Mouse (Mus musculus) urinary bladder, postnatal 4 days (tissue): ENCODE results near the gene Dcaf4.

ENCODE experiments used
- DNase-seq, 2 experiments: peaks; one replicate each; pipeline ENCODE4 v3.0.0; 2021 to 2022; ENCODE audit warnings: low spot score in 2 of 2

Gene Dcaf4

GRCm38 (mm10) chr12:83543997-83544396 is 23.7 kb downstream of the Dcaf4 start:
- no peak for DNase-seq

GRCm38 (mm10) chr12:83544791-83545190 is 24.5 kb downstream of the Dcaf4 start:
- DNase-seq = no peak

DNA sequence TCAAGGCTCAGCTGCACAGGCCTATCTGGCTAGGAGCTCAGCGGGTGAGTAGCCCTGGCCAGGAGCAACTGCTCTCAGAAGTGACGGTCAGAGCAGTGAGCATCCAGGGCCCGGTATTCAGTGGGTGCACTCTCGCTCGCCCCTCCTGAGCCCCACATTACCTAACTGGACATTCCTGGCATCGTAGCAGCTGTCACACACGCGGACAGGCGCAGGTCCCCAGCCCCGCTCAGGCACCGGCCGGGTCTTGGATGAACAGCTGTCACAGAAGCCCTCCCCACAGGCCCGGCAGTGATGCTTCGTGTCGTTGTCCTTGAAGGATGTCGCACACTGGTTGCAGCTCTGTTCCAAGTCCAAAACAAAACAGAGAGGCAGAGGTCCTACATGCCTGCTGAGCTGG is 31.0 kb downstream of the Dcaf4 start:
- DNase-seq = no peak

- DNase-seq = no peak
Observed at GRCm38 (mm10) chr12:83553816-83554215, 33.5 kb downstream of the Dcaf4 start.

DNA sequence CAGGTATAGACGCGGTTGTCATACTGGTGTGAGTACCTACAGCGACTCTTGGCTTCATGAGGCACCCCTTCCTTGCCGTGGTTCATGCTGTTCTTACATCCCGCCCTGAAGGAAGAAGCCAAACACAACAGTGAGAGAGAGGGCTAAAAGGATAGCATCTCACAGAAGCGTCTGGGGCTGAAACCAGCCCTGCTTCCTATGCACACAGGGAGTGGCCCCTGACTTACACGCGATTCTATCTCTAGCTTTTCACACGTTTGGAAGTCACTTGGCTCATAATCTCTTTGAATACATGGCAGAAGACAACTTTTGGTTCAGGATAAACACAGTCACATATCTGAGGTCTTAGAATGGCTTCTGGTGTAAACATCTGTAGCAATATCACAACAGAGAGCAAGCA is 35.3 kb downstream of the Dcaf4 start:
- DNase-seq = no peak

DNA sequence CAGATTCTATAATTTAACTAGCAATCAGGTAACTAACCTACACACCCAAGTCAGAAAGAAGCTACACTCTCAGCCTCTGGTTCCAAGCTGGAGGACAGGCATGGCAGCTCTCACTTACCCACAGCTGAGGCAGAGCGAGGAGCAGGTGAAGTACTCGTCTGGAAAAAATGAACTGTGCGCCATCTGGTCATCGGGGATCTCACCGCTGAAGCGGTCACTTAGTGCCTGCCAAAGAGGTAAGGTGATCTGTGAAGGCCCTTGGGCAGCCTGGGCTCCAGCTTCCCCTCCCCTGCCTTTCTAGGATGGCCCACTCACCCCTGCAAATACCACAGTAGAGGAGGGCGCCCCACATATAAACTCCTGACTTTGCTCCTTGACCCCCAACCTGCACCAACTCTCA is 38.2 kb downstream of the Dcaf4 start:
- no peak for DNase-seq

- no peak for DNase-seq
Observed at GRCm38 (mm10) chr12:83560189-83560588, 39.9 kb downstream of the Dcaf4 start.

DNA sequence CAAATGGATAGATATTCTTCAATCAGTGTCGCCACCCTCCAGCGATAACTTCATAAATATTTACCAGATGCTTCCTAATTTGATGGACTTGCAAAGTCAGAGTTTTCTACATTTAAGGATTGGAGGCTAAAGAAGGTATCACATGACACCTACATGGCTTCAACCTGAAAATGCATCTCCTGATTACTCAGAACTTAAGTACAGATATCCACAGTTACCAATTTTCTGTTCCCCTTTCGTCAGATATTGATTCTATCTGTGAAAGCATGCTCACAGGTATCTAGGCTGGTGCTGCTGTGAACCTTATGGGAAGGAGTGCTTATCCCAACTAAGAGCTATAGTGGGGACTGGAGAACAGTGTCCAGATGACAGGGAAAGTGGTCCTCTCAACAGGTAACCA is 42.3 kb downstream of the Dcaf4 start:
- no peak for DNase-seq

DNA sequence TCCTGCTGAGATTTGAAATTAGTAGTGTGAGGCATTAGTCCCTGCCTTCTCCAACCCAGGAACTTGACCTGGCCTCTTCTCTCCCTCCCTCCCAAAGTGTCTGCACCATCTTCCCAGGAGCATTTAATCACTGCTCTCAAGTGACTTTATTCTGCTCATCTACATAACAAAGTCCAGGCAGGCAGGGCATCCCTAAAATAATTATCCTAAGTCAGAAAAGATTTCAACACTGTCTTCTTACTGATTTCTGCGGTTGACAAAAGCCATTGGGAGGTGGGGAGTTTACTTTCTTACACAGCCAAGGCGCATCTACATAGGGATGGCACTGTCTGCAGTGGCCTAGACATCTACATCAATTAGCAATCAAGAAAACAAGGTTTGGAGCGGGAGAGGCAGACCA is 49.6 kb downstream of the Dcaf4 start:
- DNase-seq = no peak

GRCm38 (mm10) chr12:83572717-83573116 is 52.5 kb downstream of the Dcaf4 start:
- DNase-seq = no peak

GRCm38 (mm10) chr12:83577445-83577844 is 57.2 kb downstream of the Dcaf4 start:
- DNase-seq = no peak

- no peak for DNase-seq
Observed at GRCm38 (mm10) chr12:83578356-83578755, 58.1 kb downstream of the Dcaf4 start.

DNA sequence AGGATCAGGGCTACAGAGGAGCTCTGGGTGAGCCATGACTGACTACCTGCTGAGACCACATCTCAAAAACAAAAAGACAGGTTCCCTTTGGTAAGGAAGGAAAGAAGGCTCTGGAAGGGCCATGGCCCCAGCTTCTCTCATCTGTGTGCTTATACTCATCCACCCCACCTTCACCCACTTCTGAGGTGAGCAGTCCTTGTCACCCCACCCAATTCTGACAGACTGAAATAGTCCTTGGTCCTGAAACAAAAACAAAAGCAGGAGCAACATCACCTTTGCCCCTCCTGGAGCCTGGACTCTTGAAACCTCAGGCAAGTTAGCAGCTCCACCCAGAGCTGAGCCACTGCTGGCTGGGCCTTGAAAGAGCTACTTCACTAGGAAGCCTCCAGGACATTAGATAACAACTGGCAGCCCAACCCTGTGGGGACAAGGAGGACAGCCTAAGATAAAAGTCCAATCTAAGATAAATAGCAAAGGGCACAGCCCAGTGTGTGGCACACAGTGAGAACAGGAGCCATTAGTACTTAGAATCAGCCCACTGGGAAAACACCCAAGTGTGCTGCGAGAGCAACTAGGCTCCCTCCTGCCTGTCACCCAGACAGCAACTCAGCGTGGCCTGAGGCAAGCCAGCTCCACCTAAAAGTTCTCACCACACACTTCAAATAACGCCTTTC is 58.8 kb downstream of the Dcaf4 start:
- no peak for DNase-seq

GRCm38 (mm10) chr12:83580283-83580682 is 60.0 kb downstream of the Dcaf4 start:
- DNase-seq = no peak

DNA sequence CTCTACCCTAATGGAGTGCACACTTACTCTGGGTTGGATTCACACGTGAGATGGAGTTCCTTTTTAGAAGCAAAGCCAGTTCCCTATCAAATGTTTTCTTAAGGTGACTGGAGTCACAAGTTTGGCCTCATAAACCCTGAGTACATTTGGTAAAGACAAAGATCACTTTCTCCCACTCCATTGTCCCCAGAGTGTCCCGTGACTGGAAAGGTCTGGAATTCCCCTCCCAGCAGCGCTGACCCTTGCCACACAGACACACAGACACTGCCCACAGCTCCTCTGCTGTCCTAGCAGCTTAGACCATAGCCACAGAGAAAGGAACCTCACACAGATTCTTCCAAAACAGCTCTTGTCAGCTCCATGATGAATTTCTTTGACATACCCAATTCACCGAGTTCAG is 61.8 kb downstream of the Dcaf4 start:
- no peak for DNase-seq

- DNase-seq = no peak
Observed at GRCm38 (mm10) chr12:83582747-83583146, 62.5 kb downstream of the Dcaf4 start.

GRCm38 (mm10) chr12:83586628-83587027 is 66.4 kb downstream of the Dcaf4 start:
- DNase-seq = no peak
